Mouse (Mus musculus): ENCODE results near the gene Kdm4a.

The Kdm4a gene

DNA sequence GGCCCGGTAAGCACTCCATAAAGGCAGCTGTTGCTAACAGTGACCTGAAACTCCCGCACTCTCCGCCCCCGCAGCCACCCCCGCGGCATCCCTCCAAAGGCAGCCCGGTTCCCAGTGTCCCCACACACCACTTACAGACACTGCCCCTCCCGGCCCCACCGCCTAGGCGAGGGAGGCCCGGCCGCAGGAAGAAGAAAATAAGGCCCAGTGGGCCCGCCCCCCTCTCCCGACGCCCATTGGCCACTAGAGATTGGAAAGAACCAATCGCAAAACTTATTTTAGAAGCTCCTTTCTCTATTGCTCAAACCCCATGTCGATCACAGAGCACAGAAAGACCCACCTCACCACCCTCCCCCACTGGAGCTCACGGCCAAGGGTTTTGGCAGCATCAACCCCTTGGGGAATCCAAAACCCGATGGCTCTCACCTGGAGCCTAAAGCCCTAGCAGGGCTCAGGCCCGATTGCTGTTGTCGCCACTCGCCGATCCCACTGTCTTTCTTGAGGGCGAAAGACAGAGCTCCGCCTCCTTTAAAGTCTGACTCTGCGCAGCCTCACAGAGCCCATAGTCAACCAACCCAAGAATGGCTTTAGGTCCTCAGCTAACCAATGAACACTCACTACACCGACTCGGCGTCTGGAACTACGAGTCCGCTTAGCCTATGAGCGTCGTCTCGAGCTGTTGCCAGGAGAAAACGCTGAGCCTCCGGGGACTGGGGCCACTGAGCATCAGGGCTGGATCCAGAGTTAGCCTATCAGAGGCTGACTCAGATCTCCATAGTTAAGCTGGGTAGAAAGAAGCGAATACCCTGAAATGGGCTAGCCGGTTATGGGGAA is at the start of gene Kdm4a:
TSS of gene Kdm4a (minus strand) at position 577 of the 834 bp plus-strand sequence.
- DNase-seq, result peak; percentile 90 to 94

DNA sequence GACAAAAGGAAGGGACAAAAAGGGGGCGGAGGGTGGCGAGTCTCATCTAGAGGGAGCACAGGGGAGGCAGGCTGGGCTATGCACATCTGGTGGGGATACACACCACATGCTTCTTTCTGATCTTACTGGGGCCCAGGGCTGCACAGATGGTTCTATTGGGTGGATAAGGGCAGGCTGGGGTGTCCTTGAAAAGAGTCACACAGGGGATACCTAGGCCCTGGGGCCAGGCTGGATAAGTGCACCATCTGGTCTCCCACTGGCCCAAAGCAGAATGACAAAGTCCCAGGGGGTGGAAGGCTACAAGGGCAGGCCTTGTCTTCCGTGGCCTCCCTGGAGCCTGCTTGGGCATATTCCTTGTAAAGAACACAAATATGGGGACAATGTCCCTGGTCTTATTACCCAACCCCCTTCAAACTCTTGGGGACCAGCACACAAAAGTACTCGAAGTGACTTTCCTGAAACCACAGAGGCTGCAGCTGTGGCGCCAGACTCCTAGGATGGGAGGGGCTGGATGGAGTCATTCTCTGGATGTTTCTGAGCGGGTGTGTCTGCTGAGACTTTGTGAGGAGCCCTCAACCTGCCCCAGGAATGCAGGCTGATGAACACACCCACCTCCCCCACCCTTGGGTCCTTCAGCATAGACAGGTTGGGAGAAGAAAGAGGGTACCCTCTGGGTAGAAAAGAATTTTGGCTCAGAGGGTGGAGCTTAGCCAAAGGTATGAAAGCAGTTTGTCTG is 49.4 kb upstream of the Kdm4a start:
- DNase-seq, result no peak

DNA sequence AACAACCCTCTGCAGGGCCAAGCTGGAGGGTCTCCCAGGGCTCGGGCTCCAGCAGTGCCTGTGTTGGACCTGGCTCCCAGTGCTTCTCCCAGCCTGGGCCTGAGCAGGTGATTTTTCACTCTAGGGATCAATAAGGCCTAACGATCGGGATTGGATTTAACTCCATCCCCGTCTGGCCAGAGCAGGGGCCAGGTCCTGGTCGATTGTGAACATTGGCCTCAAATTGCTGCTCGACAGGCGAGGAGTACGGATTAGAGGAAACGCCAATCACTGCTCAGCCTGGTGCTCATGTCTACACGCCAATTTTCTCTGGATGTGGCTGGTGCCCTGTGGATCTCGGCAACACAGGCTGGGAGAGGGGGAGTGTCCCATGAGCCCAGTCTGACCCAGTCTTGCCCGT is 47.6 kb upstream of the Kdm4a start:
- no peak for DNase-seq

DNA sequence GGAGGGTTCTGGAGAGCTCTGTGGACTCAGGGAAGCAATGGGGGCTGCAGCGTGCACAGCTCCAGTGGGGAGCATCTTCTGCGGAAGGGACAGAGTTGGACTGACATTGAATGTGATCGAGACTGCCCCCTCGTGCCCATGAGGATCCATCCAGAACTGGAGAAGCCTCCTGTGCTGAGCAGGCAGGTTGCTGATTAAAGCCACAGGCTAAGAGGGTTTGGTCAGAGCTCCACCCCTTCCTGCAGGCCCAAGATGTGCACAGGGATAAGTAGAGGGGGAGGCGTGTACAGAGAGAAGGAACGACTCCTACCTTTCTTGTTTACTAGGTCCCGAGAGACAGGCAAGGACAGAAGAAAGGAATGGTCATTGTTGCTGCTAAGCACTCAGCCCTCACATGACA is 41.4 kb upstream of the Kdm4a start:
- no peak for DNase-seq

DNA sequence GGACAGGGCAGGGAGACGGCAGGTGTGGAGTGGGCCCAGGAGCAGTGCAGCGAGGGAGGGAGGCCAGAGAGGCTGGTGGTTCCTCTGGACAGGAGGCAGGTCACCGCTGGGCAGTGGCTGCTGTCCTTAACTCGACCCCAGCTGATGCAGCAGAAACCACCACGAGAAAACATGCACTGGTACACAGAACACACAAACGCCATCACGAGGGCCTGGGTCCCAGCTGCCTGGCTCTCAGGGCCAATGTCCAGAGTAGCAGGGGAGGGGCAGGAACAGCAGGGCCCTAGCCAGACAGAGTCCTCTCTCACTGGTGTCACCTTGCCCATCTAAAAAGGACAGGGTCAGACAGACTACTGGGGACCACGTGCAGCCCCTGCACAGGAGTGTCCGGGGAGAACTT is 40.9 kb upstream of the Kdm4a start:
- DNase-seq, result no peak

DNA sequence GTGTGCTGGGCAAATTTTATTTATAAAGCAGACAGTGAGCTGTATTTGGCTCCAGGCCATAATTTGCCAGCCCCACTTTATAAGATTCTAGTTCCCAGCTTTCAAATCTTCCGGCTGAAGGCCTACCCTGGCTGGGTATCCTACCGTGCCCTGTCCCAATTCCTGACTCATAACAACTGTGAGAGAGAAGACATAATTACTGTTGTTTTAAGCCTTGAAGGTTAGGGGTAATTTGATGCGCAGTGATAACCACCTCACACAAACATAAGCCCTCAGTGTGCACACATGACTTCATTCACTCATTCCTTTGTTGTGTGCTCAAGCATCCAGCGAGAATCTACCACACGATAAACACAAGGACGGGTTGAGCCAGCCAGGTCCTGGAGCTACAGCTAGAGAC is 39.6 kb upstream of the Kdm4a start:
- DNase-seq, result no peak

DNA sequence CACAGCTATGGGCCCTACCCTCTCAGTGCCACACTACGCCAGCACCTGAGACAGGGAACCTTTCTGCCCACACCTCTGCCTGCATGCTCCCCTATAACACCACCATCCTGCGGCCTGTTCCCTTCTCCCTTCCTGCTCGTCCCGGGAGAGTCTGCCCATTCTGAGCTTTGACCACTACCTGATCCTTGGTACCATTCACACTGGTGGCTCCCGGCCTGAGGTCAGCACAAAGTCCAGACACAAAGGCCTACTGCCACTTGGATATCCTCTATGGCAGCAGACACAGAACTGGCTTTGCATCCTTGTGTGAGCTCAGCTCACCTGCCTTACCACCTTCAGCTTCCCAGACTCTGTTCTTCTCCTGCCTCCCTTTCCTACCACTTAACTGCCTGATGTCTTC is 38.7 kb upstream of the Kdm4a start:
- DNase-seq, result no peak

DNA sequence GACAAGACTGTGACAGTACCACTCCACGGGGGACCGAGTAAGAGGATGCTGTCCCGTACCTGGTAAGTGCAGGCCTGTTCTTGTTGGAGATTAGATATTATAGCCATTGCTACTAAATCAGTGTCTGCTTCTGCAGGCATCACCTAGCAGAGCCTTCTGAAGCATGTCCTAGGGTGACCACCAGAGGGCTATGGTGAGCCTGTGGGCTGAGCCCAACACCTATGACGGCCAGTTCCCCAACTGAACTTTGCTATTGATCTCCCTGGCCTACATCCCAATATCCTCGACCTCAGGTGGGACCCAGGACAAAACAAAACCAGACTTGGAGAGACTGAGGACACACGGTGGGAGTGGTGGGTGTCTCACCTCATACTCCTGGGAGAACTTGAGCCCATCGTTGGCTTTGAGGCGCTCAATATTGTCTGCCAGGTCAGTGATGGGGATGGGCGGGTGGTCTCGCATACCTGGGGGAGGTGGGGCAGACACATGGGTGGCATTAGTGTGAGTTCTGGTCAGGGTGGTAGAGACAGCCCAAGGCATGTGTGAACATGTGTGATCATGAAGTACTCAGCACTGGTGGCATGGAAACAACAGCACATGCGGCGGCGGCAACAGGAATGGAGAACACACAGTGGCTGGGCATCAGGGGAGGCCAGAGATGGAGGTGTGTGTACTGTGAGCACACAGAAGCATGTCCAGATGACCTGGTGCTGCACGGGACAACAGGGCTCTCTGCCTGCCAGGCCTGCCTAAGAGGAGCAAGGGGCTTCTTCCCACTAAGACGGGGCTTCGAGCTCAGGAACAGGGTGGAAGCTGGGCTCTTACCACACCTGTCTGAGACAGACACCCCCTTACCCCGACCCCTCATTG is 37.1 kb upstream of the Kdm4a start:
- peak; percentile 71 to 73 for DNase-seq

DNA sequence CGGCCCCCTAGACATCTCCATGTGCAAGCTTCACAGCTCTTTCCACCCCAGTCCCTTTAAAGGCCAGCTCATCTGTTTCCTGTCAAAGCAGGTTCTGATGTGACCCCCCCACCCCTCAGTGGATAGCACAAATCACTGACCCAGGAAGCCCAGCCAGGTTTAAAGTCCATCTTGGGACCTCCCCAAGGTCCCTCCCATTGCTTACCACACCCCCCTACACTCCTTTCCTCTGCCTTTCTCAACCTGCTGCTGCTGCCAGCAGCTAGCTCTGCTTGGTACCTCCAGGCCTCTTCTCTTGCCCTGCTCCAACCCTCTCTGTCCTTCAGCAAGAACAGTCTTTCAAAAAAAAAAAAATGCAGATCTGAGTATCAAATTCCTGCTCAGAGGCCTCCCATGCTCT is 35.0 kb upstream of the Kdm4a start:
- no peak for DNase-seq

DNA sequence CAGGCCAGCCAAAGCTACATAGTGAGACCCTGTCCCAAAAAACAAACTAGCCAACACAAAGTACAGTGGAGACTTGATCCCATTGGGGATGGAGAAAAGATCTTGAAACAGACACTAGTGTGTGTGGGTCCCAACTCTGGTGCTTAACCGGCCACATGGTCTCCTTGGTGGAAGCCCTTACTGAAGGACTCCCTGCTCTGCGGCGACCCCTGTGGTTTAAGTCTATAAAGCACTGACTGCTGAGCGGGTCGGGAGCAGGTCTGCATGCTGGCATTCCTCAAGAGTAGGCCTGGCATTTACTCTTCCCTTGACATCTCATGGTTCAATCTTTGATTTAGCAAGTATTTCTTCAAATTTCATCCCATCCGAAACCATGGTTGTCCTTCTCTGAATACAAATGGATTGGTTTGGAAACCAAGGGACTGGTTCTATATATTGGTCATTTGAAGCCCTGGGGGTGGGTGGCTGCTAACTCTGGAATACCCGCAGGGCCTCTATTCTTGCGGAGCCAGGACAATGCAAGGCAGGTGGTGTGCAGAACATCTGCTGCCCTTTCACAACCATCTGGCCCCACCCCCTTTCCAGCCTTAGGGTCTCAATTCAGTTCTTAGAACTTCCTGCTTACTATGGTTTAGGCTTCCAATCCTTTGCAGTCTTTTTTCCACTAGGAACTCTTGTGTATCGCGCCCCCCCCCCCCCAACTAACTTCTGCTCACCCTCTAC is 27.2 kb upstream of the Kdm4a start:
- DNase-seq, result no peak

DNA sequence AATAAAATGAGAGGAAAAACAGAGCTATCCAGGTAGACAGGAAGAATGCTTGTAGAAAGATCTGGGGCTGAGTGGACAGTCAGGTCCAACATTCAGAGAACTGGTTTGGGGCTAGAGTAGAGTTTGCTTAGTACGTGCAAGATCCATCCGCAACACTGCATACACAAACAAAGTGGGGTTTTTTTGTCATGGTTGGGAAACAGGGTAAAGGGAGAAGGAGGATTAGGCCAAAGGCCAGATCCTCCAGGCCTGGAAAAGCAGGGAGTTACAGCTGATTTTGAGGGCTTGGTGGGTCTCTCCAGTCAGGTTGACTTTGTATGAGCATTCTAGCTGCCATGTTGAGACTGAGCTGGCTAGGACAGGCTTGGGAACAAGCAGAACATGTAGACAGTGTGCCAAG is 26.1 kb upstream of the Kdm4a start:
- no peak for DNase-seq

DNA sequence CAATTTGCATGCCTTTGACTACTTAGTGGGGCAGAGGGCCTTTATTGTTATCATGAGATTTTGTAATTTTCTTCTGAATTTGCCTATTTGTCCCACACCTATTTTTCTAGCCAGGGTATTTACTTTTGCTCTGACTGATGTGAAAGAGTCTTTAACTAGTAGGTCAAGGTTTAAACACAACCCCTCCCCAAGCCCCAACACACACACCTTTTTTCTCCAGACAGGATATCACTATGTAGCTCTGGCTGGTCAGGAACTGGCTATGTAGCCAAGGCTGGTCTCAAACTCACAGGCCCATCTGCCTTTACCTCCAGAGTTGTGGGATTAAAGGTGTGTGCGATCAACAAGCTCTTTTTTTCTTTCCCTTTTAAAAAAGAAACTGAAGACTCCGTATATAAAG is 19.2 kb upstream of the Kdm4a start:
- DNase-seq, result no peak

DNA sequence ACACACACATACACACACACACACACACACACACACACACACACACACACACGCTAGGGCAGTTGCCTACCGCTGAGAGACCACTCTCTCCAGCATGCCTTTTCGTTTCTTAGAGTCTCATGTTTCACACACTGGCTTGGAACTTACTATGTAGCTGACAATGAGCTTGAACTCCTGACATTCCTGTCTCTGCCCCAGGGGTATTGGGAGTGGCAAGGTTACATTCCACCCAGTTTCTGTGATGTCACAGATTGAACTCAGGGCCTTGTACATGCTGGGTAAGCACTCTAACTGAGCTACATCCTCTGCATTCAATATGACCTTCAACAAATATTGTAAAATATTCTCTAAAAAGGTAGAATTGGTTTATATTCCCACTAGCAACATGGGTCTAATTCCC is 18.8 kb upstream of the Kdm4a start:
- DNase-seq, result no peak

DNA sequence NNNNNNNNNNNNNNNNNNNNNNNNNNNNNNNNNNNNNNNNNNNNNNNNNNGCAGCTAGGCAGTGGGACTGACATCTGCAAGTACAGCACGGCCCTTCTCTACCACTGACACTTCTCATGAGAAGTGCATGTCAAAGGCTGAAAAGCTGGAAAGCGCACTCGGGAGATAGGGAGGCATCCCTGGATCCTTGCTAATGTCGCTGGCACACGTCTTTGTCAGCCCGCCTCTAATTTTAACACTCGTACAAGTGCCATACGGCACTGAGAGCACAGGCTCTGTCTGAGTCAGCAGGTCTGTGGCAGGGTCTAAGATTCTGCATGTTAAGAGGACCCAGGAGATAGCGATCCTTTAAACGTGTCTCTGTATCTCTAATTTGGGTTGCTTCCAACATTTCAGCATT is 16.3 kb upstream of the Kdm4a start:
- no peak for DNase-seq

DNA sequence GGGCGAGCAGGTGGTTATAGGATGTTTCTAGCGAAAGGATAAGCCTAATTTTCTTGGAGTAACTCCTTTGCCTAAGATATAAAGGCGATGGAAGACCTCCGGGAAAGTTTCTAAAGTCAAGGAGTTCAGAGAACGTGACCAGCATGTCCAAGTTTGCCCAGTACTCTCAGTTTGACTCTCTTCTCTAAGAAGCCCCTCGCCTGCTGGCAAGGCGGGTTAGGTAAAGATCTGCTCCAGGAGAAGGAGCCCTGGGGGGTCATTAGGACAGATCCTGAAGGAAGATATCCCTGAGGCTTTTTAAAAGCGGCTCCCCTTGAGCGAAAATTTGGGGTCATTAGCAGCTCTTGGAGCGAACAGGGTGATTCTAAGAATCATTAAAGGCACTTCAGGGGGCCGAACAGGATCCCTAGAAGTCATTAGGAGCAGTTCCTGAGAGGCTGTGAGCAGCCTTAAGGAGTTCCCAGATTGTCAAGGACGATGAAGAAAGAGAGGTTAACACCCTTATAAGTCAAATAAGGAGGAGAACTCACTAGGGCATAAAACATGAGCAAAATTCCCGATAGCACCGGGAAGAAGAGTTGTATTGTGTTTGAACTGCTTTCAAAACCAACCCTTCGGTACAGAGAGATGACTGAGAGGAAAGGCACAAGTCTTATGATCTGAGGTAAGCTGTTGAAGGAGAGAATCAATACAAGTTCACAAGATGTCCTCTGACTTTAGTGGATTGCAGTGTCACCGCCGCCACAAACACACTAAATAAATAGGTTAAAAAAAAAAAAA is 648 bp upstream of the Kdm4a start:
- peak in 1 of 2 experiments; percentile 28 for DNase-seq

DNA sequence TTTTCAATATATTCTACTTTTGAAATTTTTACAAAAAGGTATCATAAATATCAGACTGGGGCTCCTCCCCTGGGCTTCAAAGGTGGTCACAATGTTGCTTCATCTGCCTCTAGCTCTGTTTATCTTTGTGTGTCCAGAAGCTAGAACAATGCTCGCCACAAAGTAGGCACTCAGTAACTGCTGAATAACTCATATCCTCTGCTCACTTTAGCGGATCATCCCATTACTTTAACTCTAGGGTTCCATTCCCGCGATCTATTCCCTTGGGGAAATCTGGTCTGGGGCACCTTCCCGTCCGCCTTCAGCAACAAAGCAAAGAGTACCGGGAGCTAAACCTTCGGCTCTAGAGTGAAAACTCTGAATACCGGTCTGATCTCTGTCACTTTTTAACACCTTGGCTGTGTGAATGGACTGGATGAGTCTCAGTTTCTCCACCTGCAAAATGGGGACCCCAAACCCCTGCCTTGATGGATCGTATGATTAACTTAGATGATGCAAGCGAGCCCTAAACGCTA is 834 bp downstream of the Kdm4a start:
- DNase-seq, result no peak

DNA sequence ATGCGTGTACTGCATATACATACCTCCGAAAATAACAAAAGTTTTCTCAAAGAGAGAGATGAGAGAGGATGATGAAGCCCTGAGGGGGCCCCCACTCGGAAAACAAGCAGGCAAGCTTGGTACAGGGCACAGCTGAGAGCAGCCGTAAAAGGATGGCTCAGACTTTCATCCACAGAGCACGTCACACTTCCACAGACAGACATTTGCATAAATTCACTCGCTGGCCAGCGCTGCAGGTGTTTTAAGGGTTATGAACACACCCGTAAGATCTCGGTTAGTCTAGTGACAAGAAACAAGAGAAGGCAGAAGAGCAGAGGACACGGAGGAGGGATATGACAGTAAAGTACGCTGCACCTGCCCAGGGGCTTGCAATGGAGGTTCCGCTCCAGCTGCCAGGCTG is 7.4 kb downstream of the Kdm4a start:
- DNase-seq, result no peak

DNA sequence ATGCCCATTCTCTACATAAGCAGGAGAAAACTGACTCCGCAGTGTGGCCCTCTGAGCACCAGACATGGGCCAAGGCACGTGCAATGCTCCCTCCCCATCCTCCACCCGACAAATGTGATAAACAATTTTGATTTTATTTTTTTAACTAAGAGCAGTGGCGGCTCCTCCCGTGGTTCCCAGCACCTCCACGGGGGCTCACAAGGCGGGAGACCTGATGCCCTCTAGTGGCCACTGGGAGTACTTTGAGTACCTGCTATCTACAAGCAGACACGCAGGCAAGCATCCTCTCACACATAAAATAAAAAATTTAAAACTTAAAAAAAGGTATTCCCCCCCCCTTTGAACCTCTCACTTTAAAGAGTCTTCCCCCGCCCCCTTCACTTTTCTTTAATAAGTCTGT is 8.8 kb downstream of the Kdm4a start:
- peak; percentile 33 to 35 for DNase-seq

DNA sequence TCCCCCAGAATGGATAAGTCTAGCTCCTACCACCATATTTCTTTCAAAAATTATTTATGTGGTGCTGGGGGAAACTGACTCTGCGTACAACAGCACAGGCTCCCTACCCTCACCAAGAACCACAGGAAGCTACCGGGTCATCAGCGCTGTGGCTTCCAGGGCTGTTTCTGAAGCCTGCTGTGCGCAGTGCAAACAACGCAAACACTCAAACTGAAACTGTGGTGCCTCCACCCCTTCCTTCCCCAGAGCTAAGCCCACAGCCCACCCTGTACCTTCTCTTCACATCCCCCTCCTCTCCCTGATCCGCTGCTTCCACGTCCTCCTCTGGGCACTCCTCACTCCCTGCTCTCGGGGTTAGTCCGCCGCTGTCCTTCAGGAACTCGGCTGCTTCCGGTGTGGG is 17.7 kb downstream of the Kdm4a start:
- DNase-seq, result no peak

DNA sequence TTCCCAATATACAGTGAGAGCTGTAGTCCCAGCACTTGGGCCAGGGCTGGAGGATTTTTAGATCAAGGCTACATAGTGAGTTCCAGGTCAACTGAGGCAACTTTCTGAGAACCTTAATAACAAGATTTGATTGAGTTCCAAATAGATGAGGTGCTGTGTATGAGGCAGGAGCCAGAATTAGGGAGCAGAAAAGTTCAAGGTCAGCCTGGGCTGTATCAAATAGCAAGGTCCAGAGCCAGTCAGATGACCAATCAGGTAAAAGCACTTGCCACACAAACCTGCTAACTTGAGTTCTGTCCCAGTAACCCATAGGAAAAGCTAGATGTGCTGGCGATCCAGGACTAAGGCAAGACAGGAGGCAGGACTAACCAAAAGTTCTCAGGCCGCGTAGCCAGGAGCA is 22.2 kb downstream of the Kdm4a start:
- DNase-seq, result no peak

DNA sequence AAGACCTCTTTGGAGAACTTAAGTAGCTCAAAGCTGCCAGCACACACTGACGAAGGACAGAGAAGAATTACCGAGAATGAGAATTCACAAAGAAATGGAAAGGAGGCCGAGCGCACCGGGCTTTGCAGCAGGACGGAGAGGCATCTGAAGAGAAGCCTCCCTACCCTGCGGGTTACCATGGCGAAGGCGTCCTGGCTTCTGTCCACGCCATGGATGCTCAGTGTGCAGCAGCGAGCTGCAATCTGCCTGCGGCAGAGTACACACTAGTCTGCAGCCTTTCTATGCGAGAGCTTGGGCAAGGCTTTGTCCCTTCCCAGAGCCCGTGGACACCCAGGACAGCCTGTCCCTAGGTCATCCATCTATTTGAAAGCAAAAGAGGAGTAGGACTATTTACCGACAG is 23.3 kb downstream of the Kdm4a start:
- DNase-seq, result no peak

DNA sequence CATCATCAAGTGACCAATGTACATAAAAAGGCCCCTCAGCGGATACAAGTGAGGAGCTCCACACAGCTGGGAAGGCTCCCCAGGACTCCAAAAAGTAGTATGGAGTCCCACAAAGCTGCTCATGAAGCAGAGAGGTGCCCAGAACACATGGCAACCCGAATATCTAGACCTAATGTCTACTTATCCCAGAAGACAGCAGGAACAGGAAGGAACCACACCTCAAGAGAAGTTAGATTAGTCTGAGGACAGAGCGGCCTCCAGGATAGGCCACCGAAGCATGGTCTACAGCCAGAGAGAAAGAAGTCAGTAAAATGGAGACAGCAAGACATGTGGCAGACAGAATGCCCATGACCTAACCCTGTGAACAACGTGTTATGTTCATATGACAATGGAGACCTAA is 25.0 kb downstream of the Kdm4a start:
- DNase-seq, result no peak
